Mouse (Mus musculus): ENCODE results near the gene Plpp4. TPM values are rescaled to one million over a fixed set of nuclear protein-coding genes. Genes with fewer than 3 reads are reported as not detected.

Plpp4 gene
- polyA plus RNA-seq, 1 experiment from 2014 or later = 0.67 TPM

DNA sequence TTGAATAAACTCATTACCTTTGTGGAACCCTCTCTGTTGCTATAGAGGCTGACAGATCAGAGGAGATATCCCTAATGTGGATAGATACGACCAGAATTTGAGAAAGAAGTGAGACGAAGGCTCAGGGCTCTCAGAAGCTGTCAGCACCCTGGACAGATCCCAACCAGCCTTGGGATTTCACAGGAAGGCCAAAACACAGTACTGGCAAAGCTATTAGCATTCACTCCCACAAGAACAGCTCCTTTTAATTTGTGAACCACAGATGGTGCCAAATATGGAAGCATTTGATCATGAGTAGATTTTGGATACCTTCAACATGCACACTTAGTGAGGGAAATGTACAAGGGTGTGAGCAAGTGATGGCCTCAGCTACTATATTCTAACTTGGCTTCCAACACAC lies 168.7 kb downstream of the Plpp4 start:
- Histone ChIP-seq H3K4me2 (replicated peaks; ENCODE audit: low read depth, low read length) (no peak overlapping the region), H3K9me3 (ENCODE audit: low read length) (no peaks in the 10 kb centered on the region), H3K27ac (ENCODE audit: low read length) (no peak overlapping the region), H3K4me1 (ENCODE audit: insufficient read depth, low read depth, low read length) (no peaks in the 10 kb centered on the region), H3K9ac (replicated peaks; ENCODE audit: low read depth) (no peak overlapping the region), H3K36me3 (ENCODE audit: insufficient read depth, low read length) (no peaks in the 10 kb centered on the region), H3K4me3 (ENCODE audit: low read depth, low read length) (no peak overlapping the region), H3K27me3 (replicated peaks; ENCODE audit: insufficient read depth, low read length) (no peaks in the 10 kb centered on the region)
- DNase-seq (ENCODE audit: low spot score) (peak; percentile 20), ATAC-seq (no peak)
- TF ChIP-seq EP300 (IDR thresholded peaks at IDR 0.05) (no peak), CTCF (IDR thresholded peaks at IDR 0.05) (no peak)
- WGBS = 25% methylated on average over 2 of the region's 2 CpGs

DNA sequence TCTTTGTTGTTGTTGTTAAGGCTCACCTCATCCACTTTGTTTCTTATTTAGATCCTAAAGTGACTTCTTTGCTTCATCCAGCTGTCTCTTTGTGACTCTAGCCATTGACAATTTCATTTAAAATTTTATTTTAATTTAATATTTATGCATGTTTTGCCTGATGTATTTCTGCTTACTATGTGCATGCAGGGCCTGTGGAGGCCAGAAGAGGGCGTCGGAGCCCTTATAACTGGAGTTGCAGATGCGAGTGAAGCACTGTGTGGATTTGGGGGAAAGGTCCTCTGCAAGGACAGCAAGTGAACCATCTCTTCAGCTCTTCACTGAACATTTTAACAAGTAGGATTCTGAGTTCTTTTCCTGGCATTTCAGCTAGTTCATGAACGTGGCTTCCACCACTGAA lies 172.0 kb downstream of the Plpp4 start:
- Histone ChIP-seq H3K4me1 (ENCODE audit: insufficient read depth, low read depth, low read length) (no peaks in the 10 kb centered on the region), H3K36me3 (ENCODE audit: insufficient read depth, low read length) (no peaks in the 10 kb centered on the region), H3K9me3 (ENCODE audit: low read length) (no peaks in the 10 kb centered on the region), H3K9ac (replicated peaks; ENCODE audit: low read depth) (no peak overlapping the region), H3K27ac (ENCODE audit: low read length) (no peak overlapping the region), H3K4me2 (replicated peaks; ENCODE audit: low read depth, low read length) (no peak overlapping the region), H3K4me3 (ENCODE audit: low read depth, low read length) (no peak overlapping the region), H3K27me3 (replicated peaks; ENCODE audit: insufficient read depth, low read length) (no peaks in the 10 kb centered on the region)
- TF ChIP-seq EP300 (IDR thresholded peaks at IDR 0.05) (no peak), CTCF (IDR thresholded peaks at IDR 0.05) (no peak)
- whole genome bisulfite sequencing = 32% methylated on average over 4 of the region's 4 CpGs
- ATAC-seq = no peak
- no peak for DNase-seq (ENCODE audit: low spot score)

DNA sequence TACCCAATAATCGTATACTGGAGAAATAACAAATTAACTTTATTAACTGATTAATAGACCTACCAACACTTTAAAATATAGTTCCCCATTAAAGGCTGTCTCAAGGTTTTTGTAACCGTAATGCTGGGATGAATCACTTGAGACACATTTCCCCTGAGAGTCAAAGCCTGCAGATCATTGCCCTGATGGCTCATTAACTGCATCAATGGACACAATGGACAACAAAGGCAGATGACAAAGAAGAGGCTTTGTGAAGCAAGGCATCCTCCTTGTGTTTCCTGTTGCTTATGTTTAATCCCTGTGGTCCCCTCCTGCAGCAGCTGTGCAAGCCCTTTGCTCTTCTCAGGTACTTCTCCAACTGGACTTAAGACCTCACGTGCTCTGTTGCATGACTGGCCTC lies 173.1 kb downstream of the Plpp4 start:
- Histone ChIP-seq H3K9me3 (ENCODE audit: low read length) (no peaks in the 10 kb centered on the region), H3K27ac (ENCODE audit: low read length) (no peak overlapping the region), H3K9ac (replicated peaks; ENCODE audit: low read depth) (no peak overlapping the region), H3K4me2 (replicated peaks; ENCODE audit: low read depth, low read length) (no peak overlapping the region), H3K27me3 (replicated peaks; ENCODE audit: insufficient read depth, low read length) (no peaks in the 10 kb centered on the region), H3K4me1 (ENCODE audit: insufficient read depth, low read depth, low read length) (no peaks in the 10 kb centered on the region), H3K36me3 (ENCODE audit: insufficient read depth, low read length) (no peaks in the 10 kb centered on the region), H3K4me3 (ENCODE audit: low read depth, low read length) (no peak overlapping the region)
- DNase-seq (ENCODE audit: low spot score) = no peak
- TF ChIP-seq CTCF (IDR thresholded peaks at IDR 0.05) = no peak
- no peak for TF ChIP-seq EP300 (IDR thresholded peaks at IDR 0.05)
- ATAC-seq = no peak
- WGBS = 83% methylated on average over 3 of the region's 3 CpGs

Data from lung, postnatal 0 days (tissue).